Mouse (Mus musculus) A20 (cell line): ENCODE data around the gene Fermt1.
A peak's percentile ranks its signal among the peaks of the same experiment; 100 is the strongest.

ENCODE experiments used
- DNase-seq: peaks from one replicate; pipeline ENCODE4 v3.0.0-alpha.2; 2011; ENCODE audit warnings: low read depth, low spot score

The Fermt1 gene

GRCm38 (mm10) chr2:132945326-132946207, at the start of gene Fermt1:
Gene Fermt1 (minus strand): TSS chr2:132945906.
- DNase-seq = no peak

GRCm38 (mm10) chr2:132992659-132993531, 47.2 kb upstream of the Fermt1 start:
- no peak for DNase-seq

GRCm38 (mm10) chr2:132989778-132990564, 44.3 kb upstream of the Fermt1 start:
- DNase-seq = no peak

- no peak for DNase-seq
These were observed 27.6 kb upstream of the Fermt1 start for GRCm38 (mm10) chr2:132973346-132973745.

- DNase-seq = peak; percentile 40
These were observed 25.1 kb upstream of the Fermt1 start for GRCm38 (mm10) chr2:132970772-132971173.

GRCm38 (mm10) chr2:132957786-132958185, 12.1 kb upstream of the Fermt1 start:
- no peak for DNase-seq

GRCm38 (mm10) chr2:132952197-132952596, 6.5 kb upstream of the Fermt1 start:
- no peak for DNase-seq

- DNase-seq = peak; percentile 6
These were observed 2.5 kb upstream of the Fermt1 start for GRCm38 (mm10) chr2:132948174-132948573.

GRCm38 (mm10) chr2:132946976-132947375, 1.3 kb upstream of the Fermt1 start:
- no peak for DNase-seq

- DNase-seq = no peak
These were observed 888 bp downstream of the Fermt1 start for GRCm38 (mm10) chr2:132944711-132945325.

- DNase-seq = no peak
These were observed 1.7 kb downstream of the Fermt1 start for GRCm38 (mm10) chr2:132943997-132944396.

- no peak for DNase-seq
These were observed 2.1 kb downstream of the Fermt1 start for GRCm38 (mm10) chr2:132943596-132943995.

GRCm38 (mm10) chr2:132939056-132939455, 6.7 kb downstream of the Fermt1 start:
- no peak for DNase-seq

GRCm38 (mm10) chr2:132936176-132936575, 9.5 kb downstream of the Fermt1 start:
- no peak for DNase-seq

- DNase-seq = no peak
These were observed 11.0 kb downstream of the Fermt1 start for GRCm38 (mm10) chr2:132934711-132935110.

GRCm38 (mm10) chr2:132934142-132934541, 11.6 kb downstream of the Fermt1 start:
- DNase-seq = peak; percentile 10

GRCm38 (mm10) chr2:132928999-132929398, 16.7 kb downstream of the Fermt1 start:
- no peak for DNase-seq

- DNase-seq = no peak
These were observed 17.8 kb downstream of the Fermt1 start for GRCm38 (mm10) chr2:132927871-132928270.

- no peak for DNase-seq
These were observed 18.4 kb downstream of the Fermt1 start for GRCm38 (mm10) chr2:132927298-132927697.

- no peak for DNase-seq
These were observed 22.2 kb downstream of the Fermt1 start for GRCm38 (mm10) chr2:132923290-132924085.
